Mouse (Mus musculus) lung, postnatal 0 days (tissue): ENCODE measurements around the gene Lrrc17. TPM values are rescaled to one million over a fixed set of nuclear protein-coding genes. Genes with fewer than 3 reads are reported as not detected.
"Not testable (repeated sequence)": the region's sequence is repeated elsewhere in the genome, so short reads cannot be mapped to it uniquely, and the experiment has no call there.

ENCODE experiments used
- ATAC-seq: fragments of 200-750 bp; cut with Nextera tagmentation; 2 replicates; pipeline ENCODE4 v1.8.0; 2017; ENCODE audit warnings: moderate library complexity
- DNase-seq: peaks from one replicate; pipeline ENCODE4 v3.0.0-alpha.2; 2016; ENCODE audit warnings: low spot score
- H3K27ac ChIP-seq: fragments of 300-500 bp; sonication (generic); 2 replicates; pipeline ENCODE4 v1.5.1; 2014; ENCODE audit warnings: antibody characterized with exemption, mild to moderate bottlenecking, low read length, mixed read lengths
- H3K27me3 ChIP-seq: fragments of 300-500 bp; sonication (generic); replicated peaks from 2 replicates; pipeline ENCODE4 v1.6.1; 2014; ENCODE audit warnings: low read length, mixed read lengths; ENCODE audit not compliant: insufficient read depth
- H3K36me3 ChIP-seq: fragments of 300-500 bp; sonication (generic); 2 replicates; pipeline ENCODE4 v1.6.1; 2014; ENCODE audit warnings: low read length, mixed read lengths; ENCODE audit not compliant: insufficient read depth
- H3K4me1 ChIP-seq: fragments of 300-500 bp; sonication (generic); 2 replicates; pipeline ENCODE4 v1.6.1; 2014; ENCODE audit warnings: antibody characterized with exemption, low read depth, low read length, mixed read lengths; ENCODE audit not compliant: insufficient read depth
- H3K4me2 ChIP-seq: fragments of 300-500 bp; sonication (generic); replicated peaks from 2 replicates; pipeline ENCODE4 v1.6.1; 2014; ENCODE audit warnings: low read depth, mild to moderate bottlenecking, low read length, moderate library complexity, mixed read lengths
- H3K4me3 ChIP-seq: fragments of 300-500 bp; sonication (generic); 2 replicates; pipeline ENCODE4 v1.5.1; 2014; ENCODE audit warnings: low read depth, low read length
- H3K9ac ChIP-seq: fragments of 300-500 bp; sonication (generic); replicated peaks from 2 replicates; pipeline ENCODE4 v1.6.1; 2014; ENCODE audit warnings: low read depth, mild to moderate bottlenecking
- H3K9me3 ChIP-seq: fragments of 300-500 bp; sonication (generic); 2 replicates; pipeline ENCODE4 v1.6.1; 2016; ENCODE audit warnings: low read length, mixed read lengths
- CTCF ChIP-seq: IDR thresholded peaks from 2 replicates; pipeline ENCODE4 v1.5.1; 2016; ENCODE audit warnings: antibody characterized with exemption, mild to moderate bottlenecking
- EP300 ChIP-seq: IDR thresholded peaks from 2 replicates; pipeline ENCODE4 v1.6.1; 2016; ENCODE audit warnings: antibody characterized with exemption, mild to moderate bottlenecking, control low read depth
- WGBS: fragments of 180-500 bp; shearing (Covaris S2); extraction: QIAGEN DNeasy Blood & Tissue Kit; methylation state at CpG from one replicate; pipeline ENCODE4 v1.1.7; 2014; 5-methylcytosine and 5-hydroxymethylcytosine counted together
- polyA plus RNA-seq: library from polyadenylated mRNA; unstranded; fragments of >200 nt; fragmentation: Nextera tagmentation; extraction: Ambion mirVana; gene quantifications from 2 replicates; pipeline ENCODE4 v1.2.1, GENCODE M21; 2015

Lrrc17 gene
- polyA plus RNA-seq, 1 experiment from 2014 or later, result 33.5 TPM

GRCm38 (mm10) chr5:21608311-21609304 lies 65.2 kb downstream of the Lrrc17 start:
- DNase-seq (no peak), ATAC-seq (no peak)
- no peaks in the 10 kb centered on the region for H3K36me3 ChIP-seq
- H3K4me3 ChIP-seq, result no peak overlapping the region
- H3K9me3 ChIP-seq, result no peaks in the 10 kb centered on the region
- H3K9ac ChIP-seq, result no peak overlapping the region
- no peak for TF ChIP-seq CTCF
- TF ChIP-seq EP300, result no peak
- H3K4me2 ChIP-seq, result no peak overlapping the region
- no peak overlapping the region for H3K27ac ChIP-seq
- WGBS, result 67% methylated on average over 12 of the region's 12 CpGs
- H3K27me3 ChIP-seq, result no peaks in the 10 kb centered on the region
- H3K4me1 ChIP-seq, result no peaks in the 10 kb centered on the region

- Histone ChIP-seq H3K4me2 (no peak overlapping the region), H3K4me1 (no peaks in the 10 kb centered on the region), H3K9ac (no peak overlapping the region), H3K36me3 (no peaks in the 10 kb centered on the region), H3K9me3 (no peaks in the 10 kb centered on the region), H3K4me3 (no peak overlapping the region), H3K27ac (no peak overlapping the region), H3K27me3 (no peaks in the 10 kb centered on the region)
- WGBS, result 45% methylated on average over 3 of the region's 3 CpGs
- DNase-seq (no peak), ATAC-seq (no peak)
- TF ChIP-seq EP300 (no peak), CTCF (no peak)
Observed at GRCm38 (mm10) chr5:21610996-21611395, 67.6 kb downstream of the Lrrc17 start.

- ATAC-seq, H3K4me3 ChIP-seq: not testable (repeated sequence)
- 97% methylated on average over 11 of the region's 11 CpGs for WGBS
Observed at GRCm38 (mm10) chr5:21614299-21614698, 70.9 kb downstream of the Lrrc17 start.

GRCm38 (mm10) chr5:21616450-21617009 lies 73.2 kb downstream of the Lrrc17 start:
- Histone ChIP-seq H3K9ac (no peak overlapping the region), H3K4me1 (no peaks in the 10 kb centered on the region), H3K36me3 (no peaks in the 10 kb centered on the region), H3K9me3 (no peaks in the 10 kb centered on the region), H3K27me3 (no peaks in the 10 kb centered on the region), H3K4me2 (no peak overlapping the region), H3K27ac (no peak overlapping the region), H3K4me3 (no peak overlapping the region)
- ATAC-seq, result no peak
- 67% methylated on average over 3 of the region's 3 CpGs for WGBS
- no peak for DNase-seq
- TF ChIP-seq CTCF, result no peak
- no peak for TF ChIP-seq EP300

More at GRCm38 (mm10) chr5:21614299-21614698, 70.9 kb downstream of the Lrrc17 start:
- not testable (repeated sequence) for H3K9me3 ChIP-seq, H3K4me1 ChIP-seq, H3K27me3 ChIP-seq, H3K4me2 ChIP-seq, H3K9ac ChIP-seq, DNase-seq, H3K27ac ChIP-seq, H3K36me3 ChIP-seq

Other genes with a start within 250 kb of the Lrrc17 start
- 8.7 and 10.5 TPM in 2 replicates for gene Fgl2, start 170.9 kb upstream of the Lrrc17 start, polyA plus RNA-seq
- gene Ccdc146, start 118.9 kb upstream of the Lrrc17 start, polyA plus RNA-seq, result 3.4 and 6.0 TPM in 2 replicates
- 1.7 and 2.8 TPM in 2 replicates for gene Fam185a, start 118.6 kb upstream of the Lrrc17 start, polyA plus RNA-seq
- gene Fbxl13, start 102.1 kb downstream of the Lrrc17 start, polyA plus RNA-seq, result 1.1 and 1.2 TPM in 2 replicates
- 30.1 and 33.4 TPM in 2 replicates for gene Armc10, start 102.3 kb downstream of the Lrrc17 start, polyA plus RNA-seq
- gene Napepld, start 157.8 kb downstream of the Lrrc17 start, polyA plus RNA-seq, result 2.1 and 2.5 TPM in 2 replicates
- gene Pmpcb, start 193.6 kb downstream of the Lrrc17 start, polyA plus RNA-seq, result 41.8 and 49.0 TPM in 2 replicates
- 34.2 and 35.4 TPM in 2 replicates for gene Dnajc2, start 241.7 kb downstream of the Lrrc17 start, polyA plus RNA-seq
- 105 and 108 TPM in 2 replicates for gene Psmc2, start 241.7 kb downstream of the Lrrc17 start, polyA plus RNA-seq